Mouse (Mus musculus): ENCODE measurements around the gene Mrpl49. TPM values are rescaled to one million over a fixed set of nuclear protein-coding genes. Genes with fewer than 3 reads are reported as not detected.

Mrpl49 gene
- polyA plus RNA-seq, 1 experiment from 2014 or later, result 92.1 TPM

GRCm38 (mm10) chr19:6076564-6077393 is 19.2 kb upstream of the Mrpl49 start, which contains the start of gene Vps51:
Gene Vps51, minus strand, starts transcription at chr19:6077231.
- 2% methylated on average over 33 of the region's 33 CpGs for WGBS
- peak within 1 kb of the TSS; percentile 94 for H3K27ac ChIP-seq
- H3K27me3 ChIP-seq (ENCODE audit: poor library complexity, severe bottlenecking), result no peaks in the 10 kb centered on the region
- H3K4me1 ChIP-seq, result peaks cover 18% of the 10 kb centered on the region
- peak within 1 kb of the TSS; percentile 76 for H3K4me3 ChIP-seq
- H3K36me3 ChIP-seq (replicated peaks), result peaks cover 50% of the 10 kb centered on the region
- peak; percentile 83 for DNase-seq (ENCODE audit: extremely low spot score, low spot score)
- no peaks in the 10 kb centered on the region for H3K9me3 ChIP-seq

GRCm38 (mm10) chr19:6073889-6074288 is 16.3 kb upstream of the Mrpl49 start:
- DNase-seq (ENCODE audit: extremely low spot score, low spot score), result no peak
- Histone ChIP-seq H3K9me3 (no peaks in the 10 kb centered on the region), H3K36me3 (replicated peaks) (peaks cover 57% of the 10 kb centered on the region), H3K27ac (no peak overlapping the region), H3K4me1 (peaks cover 20% of the 10 kb centered on the region), H3K27me3 (ENCODE audit: poor library complexity, severe bottlenecking) (0 out of 2 replicates have a peak, but pooled peaks cover 1% of the 10 kb centered on the region), H3K4me3 (no peak overlapping the region)
- WGBS, result 86% methylated on average over 5 of the region's 5 CpGs

- Histone ChIP-seq H3K4me3 (no peak overlapping the region), H3K27ac (no peak overlapping the region), H3K36me3 (replicated peaks) (peaks cover 63% of the 10 kb centered on the region), H3K4me1 (peaks cover 32% of the 10 kb centered on the region), H3K27me3 (ENCODE audit: poor library complexity, severe bottlenecking) (0 out of 2 replicates have a peak, but pooled peaks cover 3% of the 10 kb centered on the region), H3K9me3 (no peaks in the 10 kb centered on the region)
- WGBS, result 93% methylated on average over 19 of the region's 19 CpGs
- no peak for DNase-seq (ENCODE audit: extremely low spot score, low spot score)
Observed at GRCm38 (mm10) chr19:6071261-6071660, 13.7 kb upstream of the Mrpl49 start.

GRCm38 (mm10) chr19:6070571-6071250 is 13.1 kb upstream of the Mrpl49 start:
- DNase-seq (ENCODE audit: extremely low spot score, low spot score), result no peak
- WGBS, result 96% methylated on average over 31 of the region's 31 CpGs
- peaks cover 63% of the 10 kb centered on the region for H3K36me3 ChIP-seq (replicated peaks)
- peak overlapping the region; percentile 5; the same call in 1 of the 2 replicates for H3K4me3 ChIP-seq
- H3K27me3 ChIP-seq (ENCODE audit: poor library complexity, severe bottlenecking), result 0 out of 2 replicates have a peak, but pooled peaks cover 3% of the 10 kb centered on the region
- H3K4me1 ChIP-seq, result peaks cover 32% of the 10 kb centered on the region
- H3K27ac ChIP-seq, result no peak overlapping the region
- no peaks in the 10 kb centered on the region for H3K9me3 ChIP-seq

- no peak overlapping the region for H3K4me3 ChIP-seq
- 0 out of 2 replicates have a peak, but pooled peaks cover 3% of the 10 kb centered on the region for H3K27me3 ChIP-seq (ENCODE audit: poor library complexity, severe bottlenecking)
- H3K4me1 ChIP-seq, result peaks cover 34% of the 10 kb centered on the region
- H3K36me3 ChIP-seq (replicated peaks), result peaks cover 56% of the 10 kb centered on the region
- WGBS, result 92% methylated on average over 10 of the region's 10 CpGs
- H3K27ac ChIP-seq, result no peak overlapping the region
- no peaks in the 10 kb centered on the region for H3K9me3 ChIP-seq
- DNase-seq (ENCODE audit: extremely low spot score, low spot score), result no peak
Observed at GRCm38 (mm10) chr19:6069851-6070250, 12.3 kb upstream of the Mrpl49 start.

- H3K4me1 ChIP-seq, result peaks cover 34% of the 10 kb centered on the region
- H3K36me3 ChIP-seq (replicated peaks), result peaks cover 52% of the 10 kb centered on the region
- 0 out of 2 replicates have a peak, but pooled peaks cover 3% of the 10 kb centered on the region for H3K27me3 ChIP-seq (ENCODE audit: poor library complexity, severe bottlenecking)
- peak overlapping the region; percentile 12; the same call in 1 of the 2 replicates for H3K4me3 ChIP-seq
- 0 out of 2 replicates have a peak overlapping the region, but pooled peaks have one; percentile 30 for H3K27ac ChIP-seq
- 79% methylated on average over 4 of the region's 4 CpGs for WGBS
- H3K9me3 ChIP-seq, result no peaks in the 10 kb centered on the region
- no peak for DNase-seq (ENCODE audit: extremely low spot score, low spot score)
Observed at GRCm38 (mm10) chr19:6068951-6069350, 11.4 kb upstream of the Mrpl49 start.

GRCm38 (mm10) chr19:6067724-6068415 is 10.3 kb upstream of the Mrpl49 start, which contains the start of gene Tm7sf2:
Gene Tm7sf2, minus strand, starts transcription at chr19:6068373.
- Histone ChIP-seq H3K9me3 (no peaks in the 10 kb centered on the region), H3K27me3 (ENCODE audit: poor library complexity, severe bottlenecking) (0 out of 2 replicates have a peak, but pooled peaks cover 3% of the 10 kb centered on the region), H3K4me1 (peaks cover 38% of the 10 kb centered on the region), H3K4me3 (peak within 1 kb of the TSS; percentile 70), H3K27ac (peak within 1 kb of the TSS; percentile 89), H3K36me3 (replicated peaks) (peaks cover 53% of the 10 kb centered on the region)
- WGBS, result 8% methylated on average over 33 of the region's 33 CpGs
- peak; percentile 92 for DNase-seq (ENCODE audit: extremely low spot score, low spot score)

- Histone ChIP-seq H3K4me3 (peak overlapping the region; percentile 70), H3K4me1 (peaks cover 45% of the 10 kb centered on the region), H3K27ac (peak overlapping the region; percentile 89), H3K27me3 (ENCODE audit: poor library complexity, severe bottlenecking) (0 out of 2 replicates have a peak, but pooled peaks cover 3% of the 10 kb centered on the region), H3K36me3 (replicated peaks) (peaks cover 51% of the 10 kb centered on the region), H3K9me3 (no peaks in the 10 kb centered on the region)
- under 1% methylated on average over 30 of the region's 30 CpGs for WGBS
- DNase-seq (ENCODE audit: extremely low spot score, low spot score), result peak; percentile 86
Observed at GRCm38 (mm10) chr19:6067011-6067723, 9.6 kb upstream of the Mrpl49 start.

GRCm38 (mm10) chr19:6066571-6066970 is 9.0 kb upstream of the Mrpl49 start:
- H3K4me3 ChIP-seq, result peak overlapping the region; percentile 70
- 0 out of 2 replicates have a peak, but pooled peaks cover 3% of the 10 kb centered on the region for H3K27me3 ChIP-seq (ENCODE audit: poor library complexity, severe bottlenecking)
- H3K9me3 ChIP-seq, result no peaks in the 10 kb centered on the region
- peaks cover 51% of the 10 kb centered on the region for H3K4me1 ChIP-seq
- peaks cover 48% of the 10 kb centered on the region for H3K36me3 ChIP-seq (replicated peaks)
- H3K27ac ChIP-seq, result peak overlapping the region; percentile 89
- DNase-seq (ENCODE audit: extremely low spot score, low spot score), result no peak
- 46% methylated on average over 5 of the region's 5 CpGs for WGBS

- H3K4me3 ChIP-seq, result peak overlapping the region; percentile 70; the same call in 1 of the 2 replicates
- DNase-seq (ENCODE audit: extremely low spot score, low spot score), result no peak
- 95% methylated on average over 6 of the region's 6 CpGs for whole genome bisulfite sequencing
- H3K27me3 ChIP-seq (ENCODE audit: poor library complexity, severe bottlenecking), result no peaks in the 10 kb centered on the region
- no peak overlapping the region for H3K27ac ChIP-seq
- H3K4me1 ChIP-seq, result peaks cover 62% of the 10 kb centered on the region
- H3K36me3 ChIP-seq (replicated peaks), result peaks cover 37% of the 10 kb centered on the region
- no peaks in the 10 kb centered on the region for H3K9me3 ChIP-seq
Observed at GRCm38 (mm10) chr19:6063081-6063480, 5.5 kb upstream of the Mrpl49 start.

GRCm38 (mm10) chr19:6062418-6062817 is 4.8 kb upstream of the Mrpl49 start:
- 82% methylated on average over 5 of the region's 5 CpGs for WGBS
- peaks cover 37% of the 10 kb centered on the region for H3K36me3 ChIP-seq (replicated peaks)
- H3K27me3 ChIP-seq (ENCODE audit: poor library complexity, severe bottlenecking), result no peaks in the 10 kb centered on the region
- no peak for DNase-seq (ENCODE audit: extremely low spot score, low spot score)
- H3K9me3 ChIP-seq, result no peaks in the 10 kb centered on the region
- H3K27ac ChIP-seq, result peak overlapping the region; percentile 92
- H3K4me3 ChIP-seq, result peak overlapping the region; percentile 70
- H3K4me1 ChIP-seq, result peaks cover 56% of the 10 kb centered on the region

Measured in forebrain, embryonic 10.5 days (tissue).